Mouse (Mus musculus) intestine, postnatal 0 days (tissue): ENCODE results near the gene Atf1. TPM values are rescaled to one million over a fixed set of nuclear protein-coding genes. Genes with fewer than 3 reads are reported as not detected.

Experiments
- ATAC-seq: fragments of 200-750 bp; cut with Nextera tagmentation; 2 replicates; pipeline ENCODE4 v1.8.0; 2017; ENCODE audit warnings: mild to moderate bottlenecking, moderate TSS enrichment, moderate library complexity
- H3K27ac ChIP-seq: fragments of 300-500 bp; sonication (generic); 2 replicates; pipeline ENCODE4 v1.5.1; 2014; ENCODE audit warnings: mild to moderate bottlenecking, low read depth, low read length, moderate library complexity
- H3K27me3 ChIP-seq: fragments of 300-500 bp; sonication (generic); replicated peaks from 2 replicates; pipeline ENCODE4 v1.6.1; 2014; ENCODE audit warnings: low read length, mixed read lengths; ENCODE audit not compliant: control insufficient read depth, insufficient read depth
- H3K36me3 ChIP-seq: fragments of 300-500 bp; sonication (generic); 2 replicates; pipeline ENCODE4 v1.6.1; 2014; ENCODE audit warnings: mild to moderate bottlenecking, moderate library complexity; ENCODE audit not compliant: control insufficient read depth, insufficient read depth
- H3K4me1 ChIP-seq: fragments of 300-500 bp; sonication (generic); replicated peaks from 2 replicates; pipeline ENCODE4 v1.6.1; 2014; ENCODE audit warnings: antibody characterized with exemption, low read length, mixed read lengths; ENCODE audit not compliant: control insufficient read depth, insufficient read depth
- H3K4me2 ChIP-seq: fragments of 300-500 bp; sonication (generic); replicated peaks from 2 replicates; pipeline ENCODE4 v1.6.1; 2014; ENCODE audit warnings: low read depth, mild to moderate bottlenecking, moderate library complexity
- H3K4me3 ChIP-seq: fragments of 300-500 bp; sonication (generic); 2 replicates; pipeline ENCODE4 v1.5.1; 2014; ENCODE audit warnings: low read depth, low read length
- H3K9ac ChIP-seq: fragments of 300-500 bp; sonication (generic); 2 replicates; pipeline ENCODE4 v1.6.1; 2014; ENCODE audit warnings: mild to moderate bottlenecking, low read depth, low read length
- H3K9me3 ChIP-seq: fragments of 300-500 bp; sonication (generic); 2 replicates; pipeline ENCODE4 v1.6.1; 2016; ENCODE audit warnings: mixed run types; ENCODE audit not compliant: control insufficient read depth
- CTCF ChIP-seq: sonication (generic); IDR thresholded peaks from 2 replicates; pipeline ENCODE4 v1.5.1; 2016; ENCODE audit warnings: low read depth, mild to moderate bottlenecking, control low read depth, antibody characterized with exemption, moderate library complexity
- WGBS: fragments of 180-500 bp; shearing (Covaris S2); extraction: QIAGEN DNeasy Blood & Tissue Kit; methylation state at CpG from one replicate; pipeline ENCODE4 v1.1.7; 2014; 5-methylcytosine and 5-hydroxymethylcytosine counted together
- polyA plus RNA-seq: library from polyadenylated mRNA; unstranded; fragments of >200 nt; fragmentation: Nextera tagmentation; extraction: Ambion mirVana; gene quantifications from 2 replicates; pipeline ENCODE4 v1.2.1, GENCODE M21; 2015

Atf1 gene
- polyA plus RNA-seq, 1 experiment from 2014 or later = 25.3 TPM

- Histone ChIP-seq H3K36me3 (peaks cover 63% of the 10 kb centered on the region), H3K4me2 (no peak overlapping the region), H3K4me3 (no peak overlapping the region), H3K27ac (peak overlapping the region; percentile 70), H3K4me1 (0 out of 2 replicates have a peak, but pooled peaks cover 3% of the 10 kb centered on the region), H3K27me3 (no peaks in the 10 kb centered on the region), H3K9me3 (no peaks in the 10 kb centered on the region), H3K9ac (no peak overlapping the region)
- ATAC-seq = peak; percentile 92
- no peak for TF ChIP-seq CTCF
- WGBS = 53% methylated on average over 10 of the region's 10 CpGs
These were observed 44.1 kb upstream of the Atf1 start for GRCm38 (mm10) chr15:100183510-100183909.

GRCm38 (mm10) chr15:100184821-100185496 is 42.7 kb upstream of the Atf1 start:
- H3K27me3 ChIP-seq = no peaks in the 10 kb centered on the region
- H3K36me3 ChIP-seq = peaks cover 60% of the 10 kb centered on the region
- 82% methylated on average over 5 of the region's 5 CpGs for WGBS
- no peak for ATAC-seq
- H3K9ac ChIP-seq = no peak overlapping the region
- 0 out of 2 replicates have a peak, but pooled peaks cover 3% of the 10 kb centered on the region for H3K4me1 ChIP-seq
- no peak overlapping the region for H3K4me3 ChIP-seq
- peak; percentile 62 for TF ChIP-seq CTCF
- H3K4me2 ChIP-seq = no peak overlapping the region
- H3K27ac ChIP-seq = peak overlapping the region; percentile 70; the same call in 1 of the 2 replicates
- no peaks in the 10 kb centered on the region for H3K9me3 ChIP-seq

GRCm38 (mm10) chr15:100186234-100186633 is 41.4 kb upstream of the Atf1 start:
- 69% methylated on average over 9 of the region's 9 CpGs for WGBS
- Histone ChIP-seq H3K36me3 (peaks cover 61% of the 10 kb centered on the region), H3K9me3 (no peaks in the 10 kb centered on the region), H3K27me3 (no peaks in the 10 kb centered on the region), H3K4me3 (no peak overlapping the region), H3K9ac (no peak overlapping the region), H3K4me1 (0 out of 2 replicates have a peak, but pooled peaks cover 3% of the 10 kb centered on the region), H3K27ac (no peak overlapping the region; the same call in 1 of the 2 replicates), H3K4me2 (no peak overlapping the region)
- no peak for ATAC-seq
- no peak for TF ChIP-seq CTCF

- H3K4me2 ChIP-seq = no peak overlapping the region
- H3K9me3 ChIP-seq = no peaks in the 10 kb centered on the region
- H3K27ac ChIP-seq = 0 out of 2 replicates have a peak overlapping the region, but pooled peaks have one; percentile 9
- TF ChIP-seq CTCF = no peak
- WGBS = 91% methylated on average over 8 of the region's 8 CpGs
- H3K4me1 ChIP-seq = 0 out of 2 replicates have a peak, but pooled peaks cover 3% of the 10 kb centered on the region
- H3K4me3 ChIP-seq = no peak overlapping the region
- ATAC-seq = no peak
- H3K9ac ChIP-seq = no peak overlapping the region
- H3K36me3 ChIP-seq = peaks cover 65% of the 10 kb centered on the region
- H3K27me3 ChIP-seq = no peaks in the 10 kb centered on the region
These were observed 40.5 kb upstream of the Atf1 start for GRCm38 (mm10) chr15:100186882-100187672.

- WGBS = 72% methylated on average over 5 of the region's 5 CpGs
- Histone ChIP-seq H3K9ac (no peak overlapping the region), H3K4me1 (0 out of 2 replicates have a peak, but pooled peaks cover 3% of the 10 kb centered on the region), H3K27me3 (no peaks in the 10 kb centered on the region), H3K36me3 (peaks cover 75% of the 10 kb centered on the region), H3K9me3 (no peaks in the 10 kb centered on the region), H3K4me2 (no peak overlapping the region), H3K27ac (no peak overlapping the region), H3K4me3 (no peak overlapping the region)
- ATAC-seq = no peak
- TF ChIP-seq CTCF = peak; percentile 57
These were observed 39.1 kb upstream of the Atf1 start for GRCm38 (mm10) chr15:100188542-100188941.

GRCm38 (mm10) chr15:100188962-100189404 is 38.6 kb upstream of the Atf1 start:
- H3K36me3 ChIP-seq = peaks cover 75% of the 10 kb centered on the region
- 57% methylated on average over 14 of the region's 14 CpGs for WGBS
- no peak for ATAC-seq
- H3K27ac ChIP-seq = no peak overlapping the region
- no peak overlapping the region for H3K9ac ChIP-seq
- no peak overlapping the region for H3K4me3 ChIP-seq
- no peak overlapping the region for H3K4me2 ChIP-seq
- no peaks in the 10 kb centered on the region for H3K27me3 ChIP-seq
- 0 out of 2 replicates have a peak, but pooled peaks cover 3% of the 10 kb centered on the region for H3K4me1 ChIP-seq
- no peak for TF ChIP-seq CTCF
- no peaks in the 10 kb centered on the region for H3K9me3 ChIP-seq
